Mouse (Mus musculus): Measurements from ENCODE around the gene Ehmt2. TPM values are rescaled to one million over a fixed set of nuclear protein-coding genes. Genes with fewer than 3 reads are reported as not detected.
"Not testable (repeated sequence)": the region's sequence is repeated elsewhere in the genome, so short reads cannot be mapped to it uniquely, and the experiment has no call there.

Ehmt2 gene
- total RNA-seq, 2 experiments from 2014 or later = 168 to 175 TPM

DNA sequence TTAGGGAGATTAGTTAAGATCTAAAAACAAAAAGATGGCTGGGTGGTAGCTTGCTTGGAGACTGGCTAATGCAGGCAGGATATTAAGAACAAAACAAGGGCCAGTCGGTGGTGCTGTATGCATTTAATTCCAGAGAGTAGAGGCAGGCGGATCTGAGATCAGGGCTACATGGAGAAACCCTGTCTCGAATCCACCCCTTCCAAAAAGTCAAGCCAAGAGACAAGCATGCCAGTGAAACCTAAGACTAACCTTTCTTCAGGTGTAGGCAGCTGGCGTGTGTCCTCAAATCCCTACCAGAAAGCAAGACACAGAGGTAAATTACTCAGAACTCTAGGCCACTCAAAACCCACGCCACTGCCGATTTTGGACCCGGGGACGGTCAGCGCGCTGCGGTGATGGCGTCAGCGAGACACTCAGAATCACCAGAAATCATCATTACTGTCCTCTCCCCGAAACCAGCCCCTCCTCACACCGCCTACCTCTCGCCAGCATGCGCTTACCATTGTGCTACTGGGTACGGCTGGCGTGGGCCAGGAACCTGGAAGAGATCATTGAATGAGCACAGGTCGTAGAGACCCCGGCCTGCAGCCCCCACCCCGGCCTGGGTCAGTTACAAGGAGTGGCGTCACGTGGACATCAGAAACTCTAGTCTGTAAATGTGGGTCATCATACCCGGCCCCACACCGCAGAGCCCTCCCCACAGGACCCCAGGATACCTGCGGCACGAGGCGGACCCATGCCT, 53.5 kb downstream of the Ehmt2 start:
- DNase-seq (ENCODE audit: low spot score in 2 of 2) = peak; percentile 37 to 45

DNA sequence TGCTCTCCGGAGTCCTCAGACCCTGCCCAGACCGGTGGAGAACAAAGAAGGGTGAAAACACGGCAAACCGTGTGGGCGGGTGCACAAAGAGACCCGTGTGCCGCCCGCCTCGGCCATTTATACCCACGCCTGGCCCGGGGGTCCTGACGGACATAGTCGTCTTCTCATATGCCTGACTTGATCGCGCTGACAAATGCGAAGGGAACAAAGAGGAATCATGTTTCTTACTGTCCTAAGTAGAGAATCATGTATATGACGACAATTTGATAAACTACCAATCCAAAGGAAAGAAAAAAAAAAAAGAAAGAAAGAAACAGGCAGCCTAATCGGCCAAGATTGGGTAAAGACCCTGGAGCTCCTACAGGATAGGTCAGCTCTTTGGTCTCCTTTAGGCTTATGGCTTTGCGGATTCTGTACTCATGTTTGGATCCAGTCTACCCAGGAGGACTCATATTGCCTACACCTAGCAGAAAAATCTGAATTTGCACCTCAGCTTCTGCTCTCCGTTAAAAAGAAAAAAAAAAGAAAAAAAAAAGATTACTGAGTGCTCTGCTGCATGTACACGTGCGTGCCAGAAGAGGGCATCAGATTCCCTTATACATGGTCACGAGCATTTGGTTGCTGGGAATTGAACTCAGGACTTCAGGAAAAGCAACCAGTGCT, 54.2 kb downstream of the Ehmt2 start:
- peak; percentile 63 to 64 for DNase-seq (ENCODE audit: low spot score in 2 of 2)

- DNase-seq (ENCODE audit: low spot score in 2 of 2) = no peak
Measured at GRCm38 (mm10) chr17:34953258-34953657, 55.0 kb downstream of the Ehmt2 start.

- DNase-seq (ENCODE audit: low spot score in 2 of 2) = no peak
Measured at GRCm38 (mm10) chr17:34953904-34954303, 55.6 kb downstream of the Ehmt2 start.

- no peak for DNase-seq (ENCODE audit: low spot score in 2 of 2)
Measured at GRCm38 (mm10) chr17:34954831-34955230, 56.6 kb downstream of the Ehmt2 start.

DNA sequence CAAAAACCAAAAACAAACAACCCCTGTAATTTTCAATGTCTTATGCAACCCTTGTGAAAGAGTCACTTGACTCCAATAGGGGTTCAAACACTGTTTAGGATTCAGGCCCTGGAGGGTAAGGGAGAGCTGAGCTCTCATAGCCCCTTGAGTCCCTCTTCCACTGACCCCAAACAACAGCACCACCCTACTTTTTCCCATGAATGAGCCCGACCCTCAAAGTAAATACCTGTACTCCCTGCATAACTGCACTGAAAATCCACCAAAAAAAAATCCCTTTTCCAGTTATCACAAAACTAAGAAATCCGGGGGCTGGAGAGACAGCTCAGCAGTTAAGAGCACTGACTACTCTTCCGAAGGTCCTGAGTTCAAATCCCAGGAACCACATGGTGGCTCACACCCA, 57.6 kb downstream of the Ehmt2 start:
- no peak for DNase-seq (ENCODE audit: low spot score in 2 of 2)

DNA sequence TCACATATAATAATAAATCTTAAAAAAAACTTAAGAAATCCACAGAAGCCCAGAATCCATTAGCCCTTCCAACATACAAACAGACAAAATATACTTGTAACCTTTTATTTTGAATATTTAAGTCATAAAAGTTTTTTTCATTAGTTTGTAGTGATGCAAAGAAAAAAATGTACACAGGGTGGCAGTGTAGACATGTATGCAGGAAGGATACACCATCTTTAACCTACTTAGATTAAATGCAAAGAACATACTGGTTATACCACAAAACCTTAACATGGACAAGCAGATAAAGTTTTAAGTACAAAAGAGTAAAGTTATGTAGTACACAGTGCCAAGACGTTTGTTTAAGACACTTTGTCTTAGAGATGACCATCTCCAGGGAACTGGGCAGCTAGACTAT, 58.1 kb downstream of the Ehmt2 start:
- DNase-seq (ENCODE audit: low spot score in 2 of 2) = no peak

DNA sequence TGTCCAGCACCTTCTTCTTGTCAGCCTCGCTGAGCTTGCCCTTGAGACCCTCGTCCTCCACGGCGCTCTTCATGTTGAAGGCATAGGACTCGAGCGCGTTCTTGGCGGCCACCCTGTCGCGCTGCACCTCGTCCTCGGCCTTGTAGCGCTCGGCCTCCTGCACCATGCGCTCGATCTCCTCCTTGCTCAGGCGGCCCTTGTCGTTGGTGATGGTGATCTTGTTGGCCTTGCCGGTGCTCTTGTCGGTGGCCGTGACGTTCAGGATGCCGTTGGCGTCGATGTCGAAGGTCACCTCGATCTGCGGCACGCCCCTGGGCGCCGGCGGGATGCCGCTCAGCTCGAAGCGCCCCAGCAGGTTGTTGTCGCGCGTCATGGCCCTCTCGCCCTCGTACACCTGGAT, 59.0 kb downstream of the Ehmt2 start:
- not testable (repeated sequence) for DNase-seq (ENCODE audit: low spot score in 2 of 2)

- not testable (repeated sequence) for DNase-seq (ENCODE audit: low spot score in 2 of 2)
Measured at GRCm38 (mm10) chr17:34957966-34958365, 59.7 kb downstream of the Ehmt2 start.

- not testable (repeated sequence) for DNase-seq (ENCODE audit: low spot score in 2 of 2)
Measured at GRCm38 (mm10) chr17:34958734-34959129, 60.5 kb downstream of the Ehmt2 start.

DNA sequence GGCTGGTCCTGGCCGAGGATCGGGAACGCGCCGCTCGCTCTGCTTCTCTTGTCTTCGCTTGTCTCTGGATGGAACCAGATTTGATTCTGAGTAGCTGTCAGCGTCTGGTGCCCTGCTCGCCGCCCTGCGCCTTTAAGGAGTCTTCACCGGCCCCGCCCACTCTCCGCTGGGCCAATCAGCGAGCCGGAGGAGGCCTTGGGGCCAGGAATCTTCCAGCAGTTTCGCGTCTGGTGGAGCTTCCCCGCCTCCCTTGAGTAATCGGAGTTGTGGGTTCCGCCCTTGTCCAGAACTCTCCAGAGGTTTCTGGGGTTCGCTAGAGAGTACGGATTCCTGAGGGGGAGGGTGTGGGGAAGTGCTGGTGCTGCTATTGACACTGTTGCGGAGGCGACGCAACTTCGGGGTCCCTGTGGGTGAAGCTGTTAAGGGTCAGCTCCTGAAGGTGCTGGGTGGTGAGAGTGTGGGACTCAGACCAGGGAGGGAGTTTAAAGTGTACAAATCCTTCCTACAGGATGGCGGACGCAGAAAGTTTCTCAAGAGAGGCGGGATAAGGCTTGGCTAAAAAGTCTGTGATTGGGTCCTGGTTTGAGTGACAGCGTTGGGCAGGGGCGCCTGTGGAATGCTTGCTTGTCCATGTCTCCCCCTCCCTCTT, 61.0 kb downstream of the Ehmt2 start, which contains the start of gene Hspa1b:
Gene Hspa1b, minus strand, starts transcription at position 109 of the 649 bp plus-strand sequence.
- peak; percentile 75 to 81 for DNase-seq (ENCODE audit: low spot score in 2 of 2)

DNA sequence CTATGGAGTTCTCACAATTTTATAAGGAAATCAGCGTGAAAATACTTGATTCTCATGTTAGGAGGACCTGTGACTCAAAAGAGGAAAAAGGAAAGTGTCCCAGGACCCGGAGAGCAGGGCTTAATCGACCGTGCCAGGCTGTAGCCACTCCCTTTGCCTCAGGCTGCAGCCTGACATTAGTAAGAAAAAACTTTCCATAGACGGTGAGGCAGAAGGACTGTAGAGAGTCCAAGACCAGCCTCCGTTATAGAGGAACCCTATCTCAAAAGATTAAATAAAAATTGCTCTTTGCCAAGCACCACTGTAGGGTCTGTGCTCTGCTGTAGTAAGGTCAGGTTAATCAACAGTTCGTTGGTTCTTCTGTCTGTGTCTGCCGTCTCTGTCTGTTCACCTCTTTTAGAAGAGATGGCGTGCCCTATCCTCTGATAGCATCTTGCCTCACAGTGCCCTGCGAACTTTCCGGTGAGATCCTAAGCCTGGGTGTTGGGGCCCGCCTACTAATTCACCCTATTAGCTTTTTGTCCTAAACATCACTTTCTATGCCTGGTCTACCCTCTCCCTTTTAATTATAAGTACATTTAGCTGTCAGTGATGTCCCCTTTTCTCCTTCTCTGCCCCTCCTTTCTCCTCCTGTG, 61.7 kb downstream of the Ehmt2 start:
- no peak for DNase-seq (ENCODE audit: low spot score in 2 of 2)

- peak in 1 of 2 experiments; percentile 15 for DNase-seq (ENCODE audit: low spot score in 2 of 2)
Measured at GRCm38 (mm10) chr17:34960702-34961493, 62.6 kb downstream of the Ehmt2 start.

DNA sequence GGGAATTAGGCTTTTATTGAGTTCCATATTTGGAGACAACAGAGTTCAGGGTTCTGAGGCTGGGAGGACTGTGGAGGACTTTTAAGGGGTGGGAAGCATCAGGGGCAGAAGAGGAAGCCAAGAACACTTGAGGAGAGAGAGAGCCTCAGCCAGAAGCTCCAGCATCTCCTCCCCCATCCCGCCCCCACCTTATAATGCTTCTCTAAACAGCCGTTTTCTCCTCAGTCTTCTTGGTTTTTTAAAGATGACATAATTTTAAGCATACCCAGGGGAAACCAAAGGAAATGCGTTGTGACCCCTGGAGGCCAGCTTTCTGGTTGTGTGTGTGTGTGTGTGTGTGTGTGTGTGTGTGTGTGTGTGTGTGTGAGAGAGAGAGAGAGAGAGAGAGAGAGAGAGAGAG, 63.9 kb downstream of the Ehmt2 start:
- no peak for DNase-seq (ENCODE audit: low spot score in 2 of 2)

GRCm38 (mm10) chr17:34962841-34963240, 64.6 kb downstream of the Ehmt2 start:
- no peak for DNase-seq (ENCODE audit: low spot score in 2 of 2)

Small RNA genes within 50 kb of the gene (microRNA-seq; reads per million reads assigned to microRNA genes)
- 0 reads per million in 2 experiments for gene Mir6972

Other genes starting within 250 kb of the Ehmt2 start
- gene Tnxb, start 227.9 kb upstream of the Ehmt2 start, total RNA-seq (2021) = 1 to 10 TPM; 1.6 to 1.9 TPM
- gene C4b, start 154.6 kb upstream of the Ehmt2 start, total RNA-seq (2021) = 10 to 100 TPM; 29.6 to 32.7 TPM
- gene Cyp21a1, start 93.9 kb upstream of the Ehmt2 start, total RNA-seq (2021) = not detected
- gene Stk19, start 61.5 kb upstream of the Ehmt2 start, total RNA-seq (2021) = 10 to 100 TPM; 49.7 to 53.0 TPM
- 10 to 100 TPM; 32.1 to 37.8 TPM for gene Dxo, start 61.5 kb upstream of the Ehmt2 start, total RNA-seq (2021)
- 10 to 100 TPM; 62.2 to 63.9 TPM for gene Skiv2l, start 48.3 kb upstream of the Ehmt2 start, total RNA-seq (2021)
- gene Nelfe, start 48.1 kb upstream of the Ehmt2 start, total RNA-seq (2021) = 10 to 100 TPM; 33.8 to 39.7 TPM
- gene Cfb, start 36.0 kb upstream of the Ehmt2 start, total RNA-seq (2021) = under 1 TPM; 0.16 to 0.26 TPM
- gene Zbtb12, start 19.0 kb upstream of the Ehmt2 start, total RNA-seq (2021) = 1 to 10 TPM; 7.4 to 7.8 TPM
- gene Gm20547, start 16.4 kb upstream of the Ehmt2 start, total RNA-seq (2021) = not detected
- gene C2, start 204 bp upstream of the Ehmt2 start, total RNA-seq (2021) = 1 to 10 TPM; 2.7 to 3.4 TPM
- under 1 TPM; 0.30 to 0.45 TPM for gene Slc44a4, start 16.0 kb downstream of the Ehmt2 start, total RNA-seq (2021)
- gene Neu1, start 32.8 kb downstream of the Ehmt2 start, total RNA-seq (2021) = 10 to 100 TPM; 46.2 to 48.4 TPM
- 10 to 100 TPM; 21.5 to 31.4 TPM for gene Hspa1b, start 60.8 kb downstream of the Ehmt2 start, total RNA-seq (2021)
- under 1 TPM in 1 of 2 experiments, not detected in 1; 0.72 TPM for gene Gm20481, start 71.4 kb downstream of the Ehmt2 start, total RNA-seq (2021)
- gene Hspa1a, start 73.7 kb downstream of the Ehmt2 start, total RNA-seq (2021) = 10 to 100 TPM; 22.1 to 23.4 TPM
- under 1 TPM; 0.44 to 0.61 TPM for gene Hspa1l, start 74.2 kb downstream of the Ehmt2 start, total RNA-seq (2021)
- gene Lsm2, start 83.4 kb downstream of the Ehmt2 start, total RNA-seq (2021) = 10 to 100 TPM; 13.9 to 15.5 TPM
- gene Vars, start 102.5 kb downstream of the Ehmt2 start, total RNA-seq (2021) = 10 to 100 TPM; 39.6 to 44.0 TPM
- gene Vwa7, start 118.1 kb downstream of the Ehmt2 start, total RNA-seq (2021) = under 1 TPM; 0.61 to 0.77 TPM
- gene Sapcd1, start 129.5 kb downstream of the Ehmt2 start, total RNA-seq (2021) = not detected
- under 1 TPM; 0.65 to 0.68 TPM for gene Msh5, start 148.3 kb downstream of the Ehmt2 start, total RNA-seq (2021)
- 10 to 100 TPM in 1 of 2 experiments, 1 to 10 TPM in 1; 9.1 to 10.2 TPM for gene Clic1, start 151.5 kb downstream of the Ehmt2 start, total RNA-seq (2021)
- 10 to 100 TPM in 1 of 2 experiments, 1 to 10 TPM in 1; 9.9 to 11.6 TPM for gene Ddah2, start 160.6 kb downstream of the Ehmt2 start, total RNA-seq (2021)
- gene Ly6g6c, start 166.9 kb downstream of the Ehmt2 start, total RNA-seq (2021) = not detected
- not detected for gene Mpig6b, start 167.7 kb downstream of the Ehmt2 start, total RNA-seq (2021)
- 1 to 10 TPM; 2.3 to 6.2 TPM for gene Ly6g6e, start 178.4 kb downstream of the Ehmt2 start, total RNA-seq (2021)
- gene Ly6g6d, start 179.6 kb downstream of the Ehmt2 start, total RNA-seq (2021) = 1 to 10 TPM in 1 of 2 experiments, under 1 TPM in 1; 0.70 to 1.0 TPM
- gene Ly6g6f, start 187.1 kb downstream of the Ehmt2 start, total RNA-seq (2021) = under 1 TPM; 0.33 to 0.40 TPM
- gene Abhd16a, start 190.8 kb downstream of the Ehmt2 start, total RNA-seq (2021) = 100 to 1,000 TPM; 115 to 120 TPM
- not detected for gene Ly6g5c, start 209.8 kb downstream of the Ehmt2 start, total RNA-seq (2021)
- under 1 TPM; 0.28 to 0.72 TPM for gene Ly6g5b, start 217.0 kb downstream of the Ehmt2 start, total RNA-seq (2021)
- 10 to 100 TPM; 15.9 to 16.4 TPM for gene Gpank1, start 223.0 kb downstream of the Ehmt2 start, total RNA-seq (2021)
- gene Csnk2b, start 223.6 kb downstream of the Ehmt2 start, total RNA-seq (2021) = 100 to 1,000 TPM; 192 to 198 TPM
- gene D17H6S53E, start 227.9 kb downstream of the Ehmt2 start, total RNA-seq (2021) = 10 to 100 TPM; 31.5 to 32.2 TPM
- not detected for gene Apom, start 233.6 kb downstream of the Ehmt2 start, total RNA-seq (2021)
- gene Bag6, start 236.7 kb downstream of the Ehmt2 start, total RNA-seq (2021) = 100 to 1,000 TPM; 294 to 308 TPM